Mouse (Mus musculus): ENCODE measurements around the gene Asic4. TPM values are rescaled to one million over a fixed set of nuclear protein-coding genes. Genes with fewer than 3 reads are reported as not detected.

Gene Asic4
- polyA plus RNA-seq, 1 experiment, result 0.28 TPM

DNA sequence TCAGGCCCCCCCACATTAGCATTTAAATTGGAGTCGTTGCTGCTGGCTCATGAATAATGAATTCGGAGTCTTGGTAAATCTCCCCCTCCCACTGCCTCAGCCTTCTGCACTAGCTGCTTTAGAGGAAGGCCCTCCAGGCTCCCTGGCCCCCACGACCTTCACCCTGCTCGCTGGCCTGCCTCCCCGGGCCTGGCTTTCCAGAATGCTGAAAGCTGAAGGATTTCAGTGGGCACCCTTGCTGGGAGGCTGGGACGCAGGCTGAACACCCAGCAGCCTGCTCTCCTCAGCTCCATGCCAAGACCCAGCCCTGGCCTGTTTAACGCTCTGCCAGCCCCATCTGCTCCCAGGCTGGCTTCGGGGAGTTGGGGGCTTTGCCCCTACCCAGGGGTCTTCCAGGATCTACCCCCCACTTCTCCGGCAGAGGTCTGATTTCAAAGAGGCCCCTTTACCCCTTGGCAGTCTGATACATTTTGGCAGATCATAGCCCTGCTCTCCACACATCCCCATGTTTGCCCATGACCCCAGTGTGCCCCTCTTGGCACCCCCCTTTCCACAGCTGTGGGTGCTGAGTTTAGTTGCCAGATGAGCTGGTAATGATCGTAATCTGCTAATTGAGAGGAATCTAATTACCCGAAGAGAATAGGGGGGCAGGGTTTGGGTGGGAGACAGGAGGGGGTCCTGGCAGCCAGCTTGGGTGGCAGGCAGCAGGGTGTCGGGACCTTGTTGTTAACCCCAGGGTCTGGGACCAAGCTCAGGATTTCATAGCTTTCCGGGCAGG lies 6.8 kb upstream of the Asic4 start:
- H3K4me3 ChIP-seq, result no peak overlapping the region
- TF ChIP-seq POLR2AphosphoS2 (IDR thresholded peaks at IDR 0.05; ENCODE audit: insufficient read length, low read depth), result peak; percentile 7
- TF ChIP-seq CEBPB (IDR thresholded peaks at IDR 0.05; ENCODE audit: insufficient read depth, poor library complexity, severe bottlenecking), result no peak
- H3K79me2 ChIP-seq (ENCODE audit: control insufficient read depth, insufficient read depth), result no peaks in the 10 kb centered on the region
- no peaks in the 10 kb centered on the region for H3K27me3 ChIP-seq (ENCODE audit: control insufficient read depth, insufficient read depth, insufficient read length)
- peaks cover 3% of the 10 kb centered on the region for H3K36me3 ChIP-seq (ENCODE audit: control insufficient read depth, insufficient read depth)
- H3ac ChIP-seq (ENCODE audit: control insufficient read depth, insufficient read length), result no peak overlapping the region
- H3K4me2 ChIP-seq (ENCODE audit: low read depth), result no peak overlapping the region

GRCm38 (mm10) chr1:75444208-75444607 lies 6.0 kb upstream of the Asic4 start:
- no peak overlapping the region for H3K4me3 ChIP-seq
- H3K79me2 ChIP-seq (ENCODE audit: control insufficient read depth, insufficient read depth), result no peaks in the 10 kb centered on the region
- H3K36me3 ChIP-seq (ENCODE audit: control insufficient read depth, insufficient read depth), result peaks cover 3% of the 10 kb centered on the region
- H3K4me2 ChIP-seq (ENCODE audit: low read depth), result no peak overlapping the region
- no peaks in the 10 kb centered on the region for H3K27me3 ChIP-seq (ENCODE audit: control insufficient read depth, insufficient read depth, insufficient read length)
- no peak overlapping the region for H3ac ChIP-seq (ENCODE audit: control insufficient read depth, insufficient read length)
- TF ChIP-seq MAX (IDR thresholded peaks at IDR 0.05; ENCODE audit: low read depth) (no peak), E2F4 (IDR thresholded peaks at IDR 0.05; ENCODE audit: insufficient read depth) (no peak), MYOD1 (IDR thresholded peaks at IDR 0.05; ENCODE audit: control insufficient read depth in 1 of 3, insufficient read length in 2 of 3, low read depth in 2 of 3) (no peak), POLR2A (IDR thresholded peaks at IDR 0.05; ENCODE audit: insufficient read length, low read depth) (no peak)

DNA sequence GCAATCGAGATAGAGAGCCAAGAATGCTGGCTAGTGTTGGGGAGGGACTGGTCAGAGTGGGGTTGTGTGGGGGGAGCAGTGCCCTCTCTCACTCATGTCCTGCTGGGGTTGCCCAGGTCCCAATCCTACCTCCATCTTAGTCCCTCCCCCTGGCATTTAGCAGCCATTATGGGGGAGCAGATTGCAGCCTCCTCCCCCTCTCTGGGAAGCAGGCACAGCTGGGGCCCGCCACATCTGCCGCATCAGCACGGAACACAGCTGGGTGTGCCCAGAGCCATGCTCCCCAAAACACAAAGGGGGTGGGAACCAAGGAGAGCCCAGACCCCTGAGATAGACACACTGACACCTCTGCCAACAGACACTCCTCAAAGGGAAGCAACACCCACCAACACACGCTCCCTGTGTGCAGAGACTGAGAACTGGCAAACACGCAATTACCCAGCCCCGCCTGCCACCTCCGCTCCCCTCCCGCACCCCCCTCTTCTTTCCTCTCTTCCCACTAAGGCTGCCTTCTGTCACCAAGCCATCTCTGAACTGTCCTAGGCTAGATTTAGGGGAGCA lies 5.0 kb upstream of the Asic4 start:
- TF ChIP-seq POLR2AphosphoS2 (IDR thresholded peaks at IDR 0.05; ENCODE audit: insufficient read length, low read depth) (peak; percentile 32), REST (IDR thresholded peaks at IDR 0.05; ENCODE audit: insufficient read depth, insufficient read length) (no peak), MYOG (IDR thresholded peaks at IDR 0.05; ENCODE audit: control insufficient read depth in 1 of 3, insufficient read depth in 1 of 3, insufficient read length in 2 of 3, low read depth in 2 of 3) (no peak)
- Histone ChIP-seq H3K4me2 (ENCODE audit: low read depth) (no peak overlapping the region), H3K27me3 (ENCODE audit: control insufficient read depth, insufficient read depth, insufficient read length) (no peaks in the 10 kb centered on the region), H3ac (ENCODE audit: control insufficient read depth, insufficient read length) (no peak overlapping the region), H3K36me3 (ENCODE audit: control insufficient read depth, insufficient read depth) (peaks cover 3% of the 10 kb centered on the region), H3K4me3 (no peak overlapping the region), H3K79me2 (ENCODE audit: control insufficient read depth, insufficient read depth) (no peaks in the 10 kb centered on the region)

- H3K4me2 ChIP-seq (ENCODE audit: low read depth), result no peak overlapping the region
- no peak for TF ChIP-seq POLR2A (IDR thresholded peaks at IDR 0.05; ENCODE audit: insufficient read length, low read depth)
- no peak for TF ChIP-seq SRF (IDR thresholded peaks at IDR 0.05; ENCODE audit: control insufficient read depth, insufficient read length, low read depth)
- no peak for TF ChIP-seq USF1 (IDR thresholded peaks at IDR 0.05; ENCODE audit: low read depth)
- no peak for TF ChIP-seq POLR2AphosphoS2 (IDR thresholded peaks at IDR 0.05; ENCODE audit: insufficient read length, low read depth)
- TF ChIP-seq MYOD1 (IDR thresholded peaks at IDR 0.05; ENCODE audit: control insufficient read depth in 1 of 3, insufficient read length in 2 of 3, low read depth in 2 of 3), result no peak
- no peak for TF ChIP-seq MAX (IDR thresholded peaks at IDR 0.05; ENCODE audit: low read depth)
- no peak for TF ChIP-seq CEBPB (IDR thresholded peaks at IDR 0.05; ENCODE audit: insufficient read depth, poor library complexity, severe bottlenecking)
- no peak for TF ChIP-seq TCF3 (IDR thresholded peaks at IDR 0.05; ENCODE audit: insufficient read length, low read depth)
- no peak for TF ChIP-seq E2F4 (IDR thresholded peaks at IDR 0.05; ENCODE audit: insufficient read depth)
- no peak for TF ChIP-seq TCF12 (IDR thresholded peaks at IDR 0.05; ENCODE audit: insufficient read depth, poor library complexity, severe bottlenecking)
- no peak for TF ChIP-seq MYOG (IDR thresholded peaks at IDR 0.05; ENCODE audit: control insufficient read depth in 1 of 3, insufficient read depth in 1 of 3, insufficient read length in 2 of 3, low read depth in 2 of 3)
- H3ac ChIP-seq (ENCODE audit: control insufficient read depth, insufficient read length), result no peak overlapping the region
- H3K4me3 ChIP-seq, result no peak overlapping the region
- H3K79me2 ChIP-seq (ENCODE audit: control insufficient read depth, insufficient read depth), result no peaks in the 10 kb centered on the region
- H3K27me3 ChIP-seq (ENCODE audit: control insufficient read depth, insufficient read depth, insufficient read length), result peaks cover 4% of the 10 kb centered on the region
- H3K36me3 ChIP-seq (ENCODE audit: control insufficient read depth, insufficient read depth), result peaks cover 3% of the 10 kb centered on the region
These were observed 4.3 kb upstream of the Asic4 start for GRCm38 (mm10) chr1:75445751-75446611.

GRCm38 (mm10) chr1:75446656-75447055 lies 3.6 kb upstream of the Asic4 start:
- Histone ChIP-seq H3K4me3 (no peak overlapping the region), H3ac (ENCODE audit: control insufficient read depth, insufficient read length) (no peak overlapping the region), H3K79me2 (ENCODE audit: control insufficient read depth, insufficient read depth) (no peaks in the 10 kb centered on the region), H3K4me2 (ENCODE audit: low read depth) (no peak overlapping the region), H3K36me3 (ENCODE audit: control insufficient read depth, insufficient read depth) (peaks cover 3% of the 10 kb centered on the region), H3K27me3 (ENCODE audit: control insufficient read depth, insufficient read depth, insufficient read length) (peaks cover 11% of the 10 kb centered on the region)
- TF ChIP-seq CEBPB (IDR thresholded peaks at IDR 0.05; ENCODE audit: insufficient read depth, poor library complexity, severe bottlenecking) (no peak), TCF3 (IDR thresholded peaks at IDR 0.05; ENCODE audit: insufficient read length, low read depth) (no peak), POLR2AphosphoS2 (IDR thresholded peaks at IDR 0.05; ENCODE audit: insufficient read length, low read depth) (no peak), USF1 (IDR thresholded peaks at IDR 0.05; ENCODE audit: low read depth) (no peak), REST (IDR thresholded peaks at IDR 0.05; ENCODE audit: insufficient read depth, insufficient read length) (no peak), POLR2A (IDR thresholded peaks at IDR 0.05; ENCODE audit: insufficient read length, low read depth) (no peak), MYOD1 (IDR thresholded peaks at IDR 0.05; ENCODE audit: control insufficient read depth in 1 of 3, insufficient read length in 2 of 3, low read depth in 2 of 3) (no peak)
